Mouse (Mus musculus) hindbrain, embryonic 15.5 days (tissue): ENCODE data around the gene Mrnip. TPM values are rescaled to one million over a fixed set of nuclear protein-coding genes. Genes with fewer than 3 reads are reported as not detected.
A peak's percentile ranks its signal among the peaks of the same experiment; 100 is the strongest.
"Not testable (repeated sequence)": the region's sequence is repeated elsewhere in the genome, so short reads cannot be mapped to it uniquely, and the experiment has no call there.

Source experiments
- ATAC-seq: fragments of 200-750 bp; cut with Nextera tagmentation; 2 replicates; pipeline ENCODE4 v1.8.0; 2017; ENCODE audit warnings: low read depth, moderate number of reproducible peaks, moderate TSS enrichment; ENCODE audit not compliant: low FRiP score
- H3K27ac ChIP-seq: fragments of 300-500 bp; sonication (generic); replicated peaks from 2 replicates; pipeline ENCODE4 v1.5.1; 2015; ENCODE audit warnings: mild to moderate bottlenecking, inconsistent platforms
- H3K27me3 ChIP-seq: fragments of 300-500 bp; sonication (generic); 2 replicates; pipeline ENCODE4 v1.6.1; 2015; ENCODE audit warnings: control low read depth, inconsistent platforms
- H3K36me3 ChIP-seq: fragments of 300-500 bp; sonication (generic); 2 replicates; pipeline ENCODE4 v1.6.1; 2015; ENCODE audit warnings: control low read depth, inconsistent platforms
- H3K4me1 ChIP-seq: fragments of 300-500 bp; sonication (generic); replicated peaks from 2 replicates; pipeline ENCODE4 v1.6.1; 2015; ENCODE audit warnings: control low read depth, inconsistent platforms
- H3K4me2 ChIP-seq: fragments of 300-500 bp; sonication (generic); 2 replicates; pipeline ENCODE4 v1.6.1; 2015; ENCODE audit warnings: moderate library complexity, mild to moderate bottlenecking, inconsistent platforms
- H3K4me3 ChIP-seq: fragments of 300-500 bp; sonication (generic); 2 replicates; pipeline ENCODE4 v1.5.1; 2015; ENCODE audit warnings: mild to moderate bottlenecking, inconsistent platforms
- H3K9ac ChIP-seq: fragments of 300-500 bp; sonication (generic); 2 replicates; pipeline ENCODE4 v1.6.1; 2015; ENCODE audit warnings: inconsistent platforms
- H3K9me3 ChIP-seq: fragments of 300-500 bp; sonication (generic); 2 replicates; pipeline ENCODE4 v1.6.1; 2016; ENCODE audit warnings: control low read depth, inconsistent platforms
- WGBS: fragments of 180-500 bp; shearing (Covaris S2); methylation state at CpG from one replicate; pipeline ENCODE4 v1.1.7; 2015; 5-methylcytosine and 5-hydroxymethylcytosine counted together
- polyA plus RNA-seq: library from polyadenylated mRNA; unstranded; fragments of >200 nt; fragmentation: Nextera tagmentation; extraction: Ambion mirVana; gene quantifications from 2 replicates; pipeline ENCODE4 v1.2.1, GENCODE M21; 2015

Gene Mrnip
- polyA plus RNA-seq: 32.8 and 34.6 TPM in 2 replicates

DNA sequence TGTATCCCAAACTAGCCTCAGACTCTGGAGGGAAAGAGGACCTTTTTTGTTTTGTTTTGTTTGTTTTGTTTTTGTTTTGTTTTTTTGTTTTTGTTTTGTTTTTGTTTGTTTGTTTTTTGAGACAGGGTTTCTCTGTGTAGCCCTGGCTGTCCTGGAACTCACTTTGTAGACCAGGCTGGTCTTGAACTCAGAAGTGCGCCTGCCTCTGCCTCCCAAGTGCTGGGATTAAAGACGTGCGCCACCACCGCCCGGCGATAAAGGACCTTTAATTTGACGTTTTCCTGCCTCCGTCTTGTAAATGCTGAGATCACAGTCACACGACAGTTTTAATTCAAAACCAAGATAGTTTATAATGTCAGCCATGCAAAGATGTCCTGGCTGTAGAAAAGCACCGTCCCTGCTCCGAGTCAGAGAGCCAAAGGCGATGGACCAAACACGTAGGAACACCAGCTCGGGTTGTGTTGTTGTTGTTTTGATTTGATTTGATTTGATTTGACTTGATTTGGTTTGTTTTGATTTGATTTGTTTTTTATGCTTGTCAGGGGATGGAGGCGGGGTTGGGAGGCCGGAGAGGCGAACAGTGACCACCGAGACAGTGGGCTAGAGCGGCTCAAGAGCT lies at the start of gene Mrnip:
Gene Mrnip (plus strand): TSS at position 334 of the 619 bp plus-strand sequence.
- H3K36me3 ChIP-seq: peaks cover 28% of the 10 kb centered on the region
- WGBS: 4% methylated on average over 19 of the region's 19 CpGs

DNA sequence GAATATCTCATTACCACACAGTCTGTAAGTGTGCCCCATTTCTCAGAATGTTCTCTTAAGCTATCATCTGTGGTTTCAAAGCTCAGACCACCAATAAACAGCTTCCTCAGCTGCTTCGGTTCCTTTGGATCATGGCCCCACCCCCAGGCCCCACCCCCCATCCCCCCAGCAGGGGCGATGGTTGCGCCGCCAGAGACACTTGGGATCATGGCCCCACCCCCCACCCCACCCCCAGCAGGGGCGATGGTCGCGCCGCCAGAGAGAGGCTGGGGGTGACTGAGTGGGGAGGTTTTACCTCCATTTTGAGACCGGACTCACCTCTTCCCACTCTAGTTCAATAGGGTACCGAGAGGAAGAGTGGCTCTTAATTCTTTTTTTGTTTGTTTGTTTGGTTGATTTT lies 46.5 kb upstream of the Mrnip start:
- 6% methylated on average over 10 of the region's 10 CpGs for WGBS
- no peak overlapping the region for H3K4me3 ChIP-seq
- H3K9ac ChIP-seq: no peak overlapping the region
- H3K27ac ChIP-seq: no peak overlapping the region
- no peaks in the 10 kb centered on the region for H3K9me3 ChIP-seq
- peak overlapping the region; percentile 45 for H3K4me2 ChIP-seq
- peaks cover 20% of the 10 kb centered on the region for H3K4me1 ChIP-seq
- H3K27me3 ChIP-seq: no peaks in the 10 kb centered on the region
- no peaks in the 10 kb centered on the region for H3K36me3 ChIP-seq
- ATAC-seq: no peak

More for the DNA sequence above, at the start of gene Mrnip:
- peak; percentile 73 for ATAC-seq
- Histone ChIP-seq H3K4me1 (peaks cover 15% of the 10 kb centered on the region), H3K27ac (peak within 1 kb of the TSS; percentile 94), H3K4me3 (peak within 1 kb of the TSS; percentile 61), H3K9ac (peak within 1 kb of the TSS; percentile 67), H3K4me2 (peak within 1 kb of the TSS; percentile 84)
- H3K9me3 ChIP-seq, H3K27me3 ChIP-seq: not testable (repeated sequence)

DNA sequence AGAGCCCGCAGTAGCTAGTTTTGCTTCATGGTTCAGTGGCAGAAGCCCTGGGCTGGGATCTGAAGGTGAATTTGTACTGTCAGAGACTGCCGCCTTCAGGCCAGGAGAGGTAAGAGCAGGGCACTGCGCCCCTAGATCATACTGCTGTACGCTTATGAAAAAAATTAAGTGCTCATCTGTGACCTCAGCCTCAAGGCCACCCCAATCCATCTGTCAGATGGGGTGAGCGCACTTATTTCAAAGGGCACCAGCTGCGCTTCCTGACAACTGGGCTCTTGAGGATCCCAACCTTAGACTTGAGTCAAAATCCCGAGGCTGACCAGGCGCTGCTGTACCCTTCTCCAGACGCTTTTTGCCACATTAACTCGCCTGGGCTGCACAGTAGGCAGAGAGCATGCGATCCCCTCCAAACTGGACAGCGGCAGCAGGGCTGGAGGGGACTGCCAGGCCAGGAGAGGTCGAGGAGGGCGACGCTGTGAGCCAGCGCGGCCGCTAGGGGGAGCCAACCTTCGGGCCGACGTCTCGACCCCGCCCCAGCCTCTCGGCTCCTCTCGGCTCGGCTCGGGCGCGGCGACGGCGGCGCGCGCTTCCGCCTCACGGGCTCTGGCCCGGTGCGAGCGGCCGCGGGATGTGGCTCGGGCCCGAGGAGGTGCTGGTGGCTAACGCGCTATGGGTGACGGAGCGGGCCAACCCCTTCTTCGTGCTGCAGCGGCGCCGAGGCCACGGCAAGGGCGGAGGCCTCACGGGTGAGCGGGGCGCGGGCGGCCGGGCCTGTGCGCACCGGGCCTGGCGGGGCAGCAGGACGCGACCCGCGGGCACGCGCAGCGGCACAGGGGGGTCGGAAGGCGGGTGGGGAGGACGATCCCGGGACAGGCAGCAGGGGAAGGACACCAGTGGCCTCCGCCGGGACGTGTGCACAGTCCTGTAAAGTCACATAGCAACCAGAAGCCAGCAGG lies 43.2 kb upstream of the Mrnip start, which contains the start of gene Tbc1d9b:
Gene Tbc1d9b (plus strand): TSS at position 586 of the 956 bp plus-strand sequence.
- Histone ChIP-seq H3K27ac (peak within 1 kb of the TSS; percentile 93), H3K9me3 (no peaks in the 10 kb centered on the region), H3K36me3 (no peaks in the 10 kb centered on the region; the same call in 1 of the 2 replicates), H3K9ac (peak within 1 kb of the TSS; percentile 93), H3K4me1 (peaks cover 22% of the 10 kb centered on the region), H3K27me3 (no peaks in the 10 kb centered on the region), H3K4me2 (peak within 1 kb of the TSS; percentile 87), H3K4me3 (peak within 1 kb of the TSS; percentile 70)
- under 1% methylated on average over 73 of the region's 77 CpGs for WGBS
- peak; percentile 94 for ATAC-seq

DNA sequence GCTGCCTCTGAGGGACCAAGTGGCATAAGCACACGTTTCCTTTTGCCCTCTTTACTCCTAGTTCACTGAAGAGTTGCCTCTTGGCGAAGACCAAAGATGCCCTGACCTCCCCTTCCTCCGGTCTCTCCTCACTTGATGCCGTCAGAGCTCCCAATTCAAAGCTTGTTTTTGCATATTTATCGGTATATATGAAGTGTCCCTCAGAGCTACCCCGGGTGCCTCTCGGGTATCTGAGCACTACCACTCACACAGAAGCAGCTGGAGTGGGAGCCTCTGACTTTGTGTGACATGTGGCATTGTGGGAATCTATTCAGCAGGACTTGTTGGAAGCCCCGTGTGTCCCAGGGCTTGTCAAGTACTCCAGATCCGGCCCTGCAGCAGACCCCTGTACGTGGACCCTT lies 42.4 kb upstream of the Mrnip start:
- Histone ChIP-seq H3K4me3 (peak overlapping the region; percentile 70), H3K4me2 (peak overlapping the region; percentile 87), H3K27me3 (no peaks in the 10 kb centered on the region), H3K9ac (peak overlapping the region; percentile 93), H3K27ac (peak overlapping the region; percentile 93), H3K9me3 (no peaks in the 10 kb centered on the region), H3K4me1 (peaks cover 22% of the 10 kb centered on the region), H3K36me3 (peaks cover 4% of the 10 kb centered on the region)
- WGBS: 8% methylated on average over 10 of the region's 10 CpGs
- peak; percentile 4; the same call in 1 of the 2 replicates for ATAC-seq

DNA sequence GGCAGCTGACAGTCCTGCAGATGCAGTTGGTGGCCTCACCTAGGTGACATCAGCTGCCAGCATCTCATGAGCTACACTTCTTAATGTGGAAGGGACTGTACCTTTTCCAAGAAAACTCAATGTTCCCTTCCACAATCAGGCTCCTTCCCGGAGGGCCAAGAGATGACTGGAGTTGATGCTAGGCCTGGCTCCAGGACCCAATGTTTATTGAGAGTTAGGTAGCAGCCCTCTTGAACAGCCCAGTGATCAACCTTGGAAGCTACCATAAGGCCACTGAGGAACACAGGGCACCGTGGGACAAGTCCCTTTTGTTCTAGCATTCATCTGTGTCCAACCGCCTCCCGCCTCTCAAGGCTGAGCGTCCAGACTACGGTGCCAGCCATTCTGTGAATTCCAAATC lies 42.0 kb upstream of the Mrnip start:
- H3K27ac ChIP-seq: peak overlapping the region; percentile 93; the same call in 1 of the 2 replicates
- WGBS: 74% methylated on average over 6 of the region's 6 CpGs
- H3K9me3 ChIP-seq: no peaks in the 10 kb centered on the region
- H3K36me3 ChIP-seq: peaks cover 8% of the 10 kb centered on the region
- ATAC-seq: no peak
- no peaks in the 10 kb centered on the region for H3K27me3 ChIP-seq
- H3K4me1 ChIP-seq: peaks cover 22% of the 10 kb centered on the region
- H3K9ac ChIP-seq: peak overlapping the region; percentile 93
- H3K4me2 ChIP-seq: peak overlapping the region; percentile 87
- peak overlapping the region; percentile 70 for H3K4me3 ChIP-seq

DNA sequence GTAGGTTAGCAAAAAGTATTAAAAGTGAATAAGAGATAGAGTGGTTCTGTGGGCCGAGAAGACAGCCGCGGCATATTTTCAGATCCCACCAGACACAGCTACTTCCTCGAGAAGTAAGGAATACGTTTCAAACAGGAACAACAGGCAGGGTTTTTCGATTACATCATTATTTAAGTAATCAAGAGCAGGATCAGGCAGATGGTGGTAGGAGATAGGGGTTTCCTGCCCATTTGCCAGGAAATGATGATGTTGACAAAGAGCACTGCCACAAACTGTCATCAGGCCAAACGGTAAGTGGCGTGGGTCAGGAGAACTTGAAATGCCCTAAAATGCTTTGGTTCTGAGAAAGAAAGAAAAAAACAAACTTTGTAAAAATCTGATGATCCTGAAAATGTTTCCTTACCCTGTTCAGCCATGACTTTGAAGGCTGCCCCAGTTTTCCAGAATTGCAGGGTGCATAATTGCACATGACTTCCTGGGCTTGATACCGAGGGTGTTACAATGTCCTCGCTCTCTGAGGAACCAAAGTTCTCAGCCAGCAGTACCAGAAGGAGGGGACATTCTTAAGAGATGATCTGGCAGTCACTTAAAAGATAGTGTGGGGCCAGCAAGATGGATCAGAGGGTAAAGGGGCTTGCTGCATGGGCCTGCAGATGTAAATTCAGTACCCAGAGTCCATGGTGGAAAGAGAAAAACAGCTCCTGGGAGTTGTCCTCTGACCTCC lies 39.9 kb upstream of the Mrnip start:
- ATAC-seq: no peak
- Histone ChIP-seq H3K27me3 (no peaks in the 10 kb centered on the region), H3K4me2 (no peak overlapping the region), H3K27ac (no peak overlapping the region), H3K4me1 (peaks cover 22% of the 10 kb centered on the region), H3K4me3 (no peak overlapping the region), H3K36me3 (peaks cover 24% of the 10 kb centered on the region), H3K9ac (no peak overlapping the region), H3K9me3 (no peaks in the 10 kb centered on the region)
- WGBS: 85% methylated on average over 10 of the region's 10 CpGs

DNA sequence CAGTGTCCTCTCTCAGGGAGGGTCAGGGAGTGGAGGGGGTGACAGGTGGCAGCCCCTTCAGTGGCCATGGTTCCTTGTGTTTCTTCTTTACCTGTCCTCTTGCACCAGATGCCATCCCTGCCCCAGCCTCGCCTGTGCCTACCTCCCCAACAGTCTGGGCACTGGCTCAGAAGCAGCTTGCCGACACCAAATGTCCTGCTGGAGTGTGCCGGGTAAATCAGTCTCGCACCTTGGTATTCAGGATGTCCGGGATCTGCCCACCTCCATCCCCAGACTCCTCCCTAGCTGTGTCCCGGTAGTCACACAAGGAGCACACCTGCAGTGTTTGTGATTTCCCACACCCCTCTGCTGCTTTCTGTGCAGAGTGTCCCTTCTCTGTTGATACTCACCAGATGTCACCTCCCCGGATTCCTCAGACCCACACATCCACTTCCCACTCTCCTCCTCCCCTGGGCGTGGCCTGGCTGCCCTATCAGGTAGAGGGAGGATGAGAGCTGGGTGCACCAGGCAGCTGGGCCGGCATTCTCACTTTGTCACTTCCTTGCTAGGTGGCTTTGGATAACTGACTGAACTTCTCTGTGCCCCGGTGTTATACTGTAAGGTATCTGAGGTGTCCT lies 35.9 kb upstream of the Mrnip start:
- no peak overlapping the region for H3K27ac ChIP-seq
- H3K9me3 ChIP-seq: no peaks in the 10 kb centered on the region
- H3K4me3 ChIP-seq: no peak overlapping the region
- H3K4me1 ChIP-seq: 0 out of 2 replicates have a peak, but pooled peaks cover 3% of the 10 kb centered on the region
- WGBS: 86% methylated on average over 10 of the region's 10 CpGs
- H3K27me3 ChIP-seq: no peaks in the 10 kb centered on the region
- peaks cover 63% of the 10 kb centered on the region for H3K36me3 ChIP-seq
- H3K9ac ChIP-seq: no peak overlapping the region
- no peak for ATAC-seq
- no peak overlapping the region for H3K4me2 ChIP-seq

DNA sequence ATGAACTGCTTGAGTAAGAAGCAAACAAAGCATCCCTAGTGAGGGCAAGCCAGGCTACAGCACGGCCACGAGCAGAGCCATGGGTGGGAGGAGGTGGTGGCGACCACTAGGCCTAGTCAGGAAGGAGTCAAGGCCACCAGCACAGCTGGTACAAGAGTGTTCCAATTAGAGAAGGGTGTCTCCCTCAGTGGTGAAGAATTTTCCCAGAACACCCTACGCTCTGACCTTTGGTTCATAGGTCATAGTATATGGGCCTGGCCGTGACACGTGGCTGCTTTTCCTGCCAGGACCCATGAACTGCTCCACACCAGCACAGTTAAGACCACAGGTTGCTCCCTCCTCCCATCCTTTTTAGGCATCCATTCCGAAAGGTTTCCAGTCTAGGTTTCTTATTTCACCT lies 34.7 kb upstream of the Mrnip start:
- no peak for ATAC-seq
- WGBS: 86% methylated on average over 7 of the region's 7 CpGs
- no peak overlapping the region for H3K4me3 ChIP-seq
- H3K4me2 ChIP-seq: no peak overlapping the region
- H3K36me3 ChIP-seq: peaks cover 72% of the 10 kb centered on the region
- no peaks in the 10 kb centered on the region for H3K27me3 ChIP-seq
- H3K9ac ChIP-seq: no peak overlapping the region
- no peaks in the 10 kb centered on the region for H3K9me3 ChIP-seq
- H3K4me1 ChIP-seq: no peaks in the 10 kb centered on the region
- no peak overlapping the region for H3K27ac ChIP-seq

DNA sequence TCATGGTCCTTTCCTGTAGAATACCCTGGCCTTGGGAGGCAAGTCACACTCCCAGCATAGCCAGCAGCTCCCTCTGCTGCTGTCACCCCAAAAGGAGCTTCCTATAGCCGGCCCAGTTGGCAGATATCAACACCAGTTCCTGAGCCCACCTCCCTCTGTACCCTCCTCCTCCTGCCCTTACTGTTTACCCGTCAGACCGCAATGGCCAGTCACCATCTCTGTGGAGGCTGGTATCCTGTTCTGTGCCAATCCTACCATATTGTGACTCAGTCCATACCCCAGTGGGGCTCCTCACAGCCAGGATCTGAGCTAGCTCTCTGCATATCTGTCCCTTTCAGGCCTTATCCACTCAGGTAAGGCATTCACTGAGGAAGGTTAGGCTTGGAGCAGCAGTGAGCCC lies 28.7 kb upstream of the Mrnip start:
- Histone ChIP-seq H3K4me3 (no peak overlapping the region), H3K9me3 (no peaks in the 10 kb centered on the region), H3K4me1 (no peaks in the 10 kb centered on the region), H3K27ac (no peak overlapping the region), H3K36me3 (peaks cover 90% of the 10 kb centered on the region), H3K9ac (no peak overlapping the region), H3K27me3 (no peaks in the 10 kb centered on the region), H3K4me2 (no peak overlapping the region)
- ATAC-seq: no peak
- WGBS: 96% methylated on average over 3 of the region's 3 CpGs

DNA sequence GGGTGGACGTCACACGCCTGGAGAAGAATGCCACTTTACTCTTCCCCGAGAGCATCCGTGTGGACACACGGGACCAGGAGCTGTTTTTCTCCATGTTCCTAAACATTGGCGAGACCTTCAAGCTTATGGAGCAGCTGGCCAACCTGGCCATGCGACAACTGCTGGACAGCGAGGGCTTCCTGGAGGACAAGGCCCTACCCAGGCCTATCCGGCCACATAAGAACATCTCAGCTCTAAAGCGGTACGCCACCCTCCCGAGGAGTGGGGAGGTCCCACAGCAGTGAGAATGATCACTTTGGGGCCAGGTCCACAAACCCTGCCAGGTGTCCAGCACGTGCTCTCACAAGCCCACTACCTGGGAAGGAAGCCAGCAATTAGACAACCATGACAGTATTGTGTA lies 28.1 kb upstream of the Mrnip start:
- H3K4me1 ChIP-seq: no peaks in the 10 kb centered on the region
- no peaks in the 10 kb centered on the region for H3K9me3 ChIP-seq
- no peak overlapping the region for H3K4me2 ChIP-seq
- no peak overlapping the region for H3K4me3 ChIP-seq
- ATAC-seq: no peak
- no peaks in the 10 kb centered on the region for H3K27me3 ChIP-seq
- H3K27ac ChIP-seq: no peak overlapping the region
- WGBS: 95% methylated on average over 13 of the region's 13 CpGs
- no peak overlapping the region for H3K9ac ChIP-seq
- peaks cover 90% of the 10 kb centered on the region for H3K36me3 ChIP-seq

DNA sequence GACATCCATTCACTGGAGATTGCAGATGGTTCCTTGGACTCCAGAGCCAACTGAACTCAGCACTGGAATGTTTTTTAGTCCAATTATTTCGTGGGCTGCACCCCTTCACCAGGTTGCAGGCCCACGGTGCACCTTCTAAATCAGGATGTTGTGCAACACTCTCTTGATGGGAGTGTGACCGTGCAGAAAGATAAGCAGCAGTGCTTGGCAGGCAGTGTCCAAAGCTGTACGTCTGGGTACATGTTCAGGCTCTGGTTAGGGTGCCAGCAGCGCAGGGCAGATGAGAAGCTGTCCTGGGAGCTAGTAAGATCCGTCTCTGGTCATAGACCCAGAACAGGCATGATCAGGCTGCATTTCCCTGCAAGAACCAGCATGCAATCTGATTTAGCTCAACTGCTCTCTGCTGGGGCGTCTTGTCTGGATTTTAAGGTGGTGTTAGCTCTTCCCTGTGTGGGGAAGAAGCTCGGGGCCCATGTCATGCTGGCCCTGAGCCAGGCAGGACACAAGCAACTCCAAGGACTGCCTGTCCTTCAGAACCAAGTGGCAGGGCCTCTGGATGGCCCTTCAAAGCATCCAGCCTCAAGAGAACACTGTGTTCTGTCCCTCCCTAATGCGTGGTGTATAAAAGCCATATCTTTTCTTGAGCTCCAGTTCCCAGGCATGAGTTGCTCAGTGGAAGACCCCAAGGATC lies 26.8 kb upstream of the Mrnip start:
- Histone ChIP-seq H3K4me2 (no peak overlapping the region), H3K9me3 (no peaks in the 10 kb centered on the region), H3K27ac (no peak overlapping the region), H3K36me3 (peaks cover 86% of the 10 kb centered on the region), H3K27me3 (no peaks in the 10 kb centered on the region), H3K4me3 (no peak overlapping the region), H3K9ac (no peak overlapping the region), H3K4me1 (no peaks in the 10 kb centered on the region)
- no peak for ATAC-seq
- WGBS: 91% methylated on average over 9 of the region's 9 CpGs
